Mouse (Mus musculus) forelimb bud, embryonic 11.5 days (tissue): ENCODE data around the gene Fbxw9.

Experiments
- DNase-seq: peaks from one replicate; pipeline ENCODE4 v3.0.0-alpha.2; 2012; ENCODE audit warnings: low read depth, low spot score

Fbxw9 gene

DNA sequence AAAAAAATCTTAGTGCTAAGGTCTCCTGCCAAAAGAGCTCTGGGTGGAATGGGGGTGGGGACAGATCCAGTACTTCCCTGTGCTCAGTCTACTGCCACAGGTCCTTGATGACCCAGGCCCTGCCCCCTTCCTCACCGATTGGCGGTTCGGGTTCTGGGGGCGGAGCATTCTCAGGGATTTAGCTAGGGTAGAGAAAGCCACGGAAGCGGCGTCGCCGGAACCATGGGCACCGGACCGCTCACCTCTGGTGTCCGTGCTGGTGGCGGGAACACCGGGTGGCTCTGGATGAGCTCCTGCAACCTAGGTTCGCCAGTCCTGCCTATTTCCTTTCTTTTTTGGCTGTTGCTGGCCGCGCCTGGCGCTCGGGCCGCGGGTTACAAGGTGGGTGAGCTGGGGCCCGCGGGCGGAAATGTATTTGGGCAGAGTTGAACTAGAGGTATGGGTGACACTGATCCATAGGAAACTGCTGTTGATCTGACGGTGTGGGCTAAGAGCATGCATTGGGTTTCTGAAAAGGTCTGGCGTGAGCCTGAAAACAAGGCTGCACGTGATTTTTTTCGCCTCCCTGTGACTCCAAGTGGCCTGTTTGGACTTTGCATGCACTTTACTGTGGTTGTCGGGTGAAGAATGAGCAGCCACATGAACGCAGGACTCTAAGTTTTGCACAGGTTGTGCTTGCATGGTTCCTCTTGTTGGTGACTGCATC lies 23.4 kb downstream of the Fbxw9 start, which contains the start of gene Man2b1:
Gene Man2b1 (plus strand): TSS at position 163 of the 706 bp plus-strand sequence.
- peak; percentile 63 for DNase-seq

DNA sequence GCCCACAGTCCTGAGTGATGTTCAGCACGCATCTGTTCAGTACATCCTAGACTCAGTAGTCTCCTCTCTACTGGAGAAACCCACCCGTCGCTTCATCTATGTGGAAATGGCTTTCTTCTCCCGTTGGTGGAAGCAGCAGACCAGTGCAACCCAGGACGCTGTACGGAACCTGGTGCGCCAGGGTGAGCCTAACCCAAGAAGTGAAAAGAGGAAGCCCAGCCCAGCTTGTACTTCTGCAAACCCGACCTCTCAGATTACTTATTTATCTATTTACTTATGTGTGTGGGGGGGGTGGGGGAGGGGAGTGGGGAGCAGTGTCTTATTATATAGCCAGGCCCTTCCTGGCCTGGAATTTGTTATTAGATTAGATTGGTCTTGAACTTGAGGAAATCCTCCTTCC lies 24.8 kb downstream of the Fbxw9 start:
- no peak for DNase-seq

DNA sequence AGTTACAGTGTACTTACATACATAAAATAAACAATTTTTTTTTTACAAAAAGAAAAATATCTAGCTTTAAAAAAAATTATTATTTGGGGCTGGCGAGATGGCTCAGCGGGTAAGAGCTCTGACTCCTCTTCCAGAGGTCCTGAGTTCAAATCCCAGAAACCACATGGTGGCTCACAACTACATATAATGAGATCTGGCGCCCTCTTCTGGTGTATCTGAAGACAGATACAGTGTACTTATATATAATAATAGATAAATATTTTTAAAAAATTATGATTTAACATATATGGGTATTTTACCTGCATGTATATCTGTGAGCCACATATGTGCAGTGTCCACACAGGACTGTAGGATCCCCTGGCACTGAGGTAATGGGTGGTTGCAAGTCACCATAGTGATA lies 26.4 kb downstream of the Fbxw9 start:
- DNase-seq = no peak

DNA sequence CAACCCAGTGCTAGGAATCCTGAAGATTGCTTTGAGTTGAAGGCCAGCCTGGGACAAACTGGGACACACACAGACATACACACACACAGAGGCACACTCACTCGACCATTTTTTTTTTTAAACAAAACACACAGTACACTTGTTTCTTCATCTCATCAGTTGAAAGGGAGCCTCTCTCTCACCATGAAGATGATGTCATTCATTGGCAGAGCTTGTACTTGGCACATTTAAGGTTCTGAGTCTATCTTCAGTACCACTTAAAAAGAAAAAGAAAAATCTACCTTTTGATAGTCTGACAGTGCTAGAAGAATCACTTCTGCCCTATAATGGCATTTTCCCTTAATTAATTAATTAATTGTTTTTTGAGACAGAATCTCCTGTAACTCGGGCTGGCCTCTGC lies 28.9 kb downstream of the Fbxw9 start:
- DNase-seq = no peak

DNA sequence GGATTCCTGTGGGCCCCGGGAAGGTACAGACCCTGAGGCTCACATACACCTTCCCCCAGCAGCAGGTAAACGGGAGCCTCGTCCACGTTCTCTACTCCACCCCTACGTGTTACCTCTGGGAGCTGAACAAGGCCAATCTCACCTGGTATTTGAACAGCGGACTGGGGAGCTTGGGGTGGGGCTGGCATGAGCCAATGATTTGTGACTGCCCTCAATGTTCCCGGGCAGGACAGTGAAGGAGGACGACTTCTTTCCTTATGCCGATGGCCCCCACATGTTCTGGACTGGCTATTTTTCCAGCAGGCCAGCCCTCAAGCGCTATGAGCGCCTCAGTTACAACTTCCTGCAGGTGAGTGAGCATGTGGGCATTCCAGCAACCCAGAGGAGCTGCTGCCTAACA lies 31.0 kb downstream of the Fbxw9 start:
- no peak for DNase-seq

DNA sequence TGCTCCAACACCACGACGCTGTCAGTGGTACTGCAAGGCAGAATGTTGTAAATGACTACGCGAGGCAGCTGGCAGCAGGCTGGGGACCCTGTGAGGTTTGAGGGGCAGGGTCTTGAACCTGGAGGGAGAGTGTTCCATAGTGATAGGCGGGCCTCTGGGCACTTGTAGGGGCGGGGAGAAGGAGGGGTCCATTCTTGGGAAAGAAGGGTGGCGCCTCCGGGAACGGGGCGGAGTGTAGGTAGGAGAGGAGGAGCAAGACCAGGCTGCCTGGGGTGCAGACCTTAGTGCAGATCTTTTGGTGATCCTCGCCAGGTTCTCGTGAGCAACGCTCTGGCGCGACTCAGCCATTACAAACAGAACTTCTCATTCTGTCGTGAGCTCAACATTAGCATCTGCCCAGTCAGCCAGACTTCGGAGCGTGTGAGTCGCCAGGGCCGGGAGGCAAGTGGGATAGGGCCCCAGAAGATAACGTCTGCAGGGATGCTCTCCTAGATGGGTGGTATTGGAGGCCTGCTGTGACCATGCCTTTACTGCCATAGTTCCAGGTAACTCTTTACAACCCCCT lies 31.8 kb downstream of the Fbxw9 start:
- DNase-seq = no peak

DNA sequence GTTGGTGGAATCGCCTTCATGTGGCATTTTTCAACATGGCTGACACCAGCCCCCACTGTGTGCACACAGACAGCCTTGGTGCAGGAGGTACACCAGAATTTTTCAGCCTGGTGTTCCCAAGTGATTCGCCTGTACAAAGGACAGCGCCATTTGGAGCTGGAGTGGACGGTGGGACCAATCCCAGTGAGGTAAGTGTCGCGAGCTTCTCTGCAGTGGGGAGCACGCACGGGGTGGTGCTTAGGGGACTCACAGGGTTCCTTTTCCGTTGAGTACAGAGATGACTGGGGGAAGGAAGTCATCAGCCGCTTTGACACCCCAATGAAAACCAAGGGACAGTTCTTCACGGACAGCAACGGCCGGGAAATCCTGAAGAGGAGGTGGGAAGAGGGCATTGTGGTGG lies 35.2 kb downstream of the Fbxw9 start:
- DNase-seq = no peak

DNA sequence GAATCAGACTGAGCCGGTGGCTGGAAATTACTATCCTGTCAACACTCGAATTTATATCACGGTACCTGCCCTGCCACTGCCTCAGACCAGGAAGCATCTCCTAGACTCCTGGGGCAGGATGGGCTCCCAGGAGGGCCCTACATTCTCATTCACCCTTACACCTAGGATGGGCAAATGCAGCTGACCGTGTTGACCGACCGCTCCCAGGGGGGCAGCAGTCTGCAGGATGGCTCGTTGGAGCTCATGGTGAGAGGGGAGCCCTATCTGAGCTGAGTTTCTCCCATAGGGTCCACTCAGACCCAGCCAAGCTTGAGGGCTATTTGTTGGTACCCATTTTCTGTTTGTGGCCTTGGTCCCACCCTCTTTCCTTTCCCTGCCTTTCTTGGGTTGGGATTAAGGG lies 35.7 kb downstream of the Fbxw9 start:
- no peak for DNase-seq

DNA sequence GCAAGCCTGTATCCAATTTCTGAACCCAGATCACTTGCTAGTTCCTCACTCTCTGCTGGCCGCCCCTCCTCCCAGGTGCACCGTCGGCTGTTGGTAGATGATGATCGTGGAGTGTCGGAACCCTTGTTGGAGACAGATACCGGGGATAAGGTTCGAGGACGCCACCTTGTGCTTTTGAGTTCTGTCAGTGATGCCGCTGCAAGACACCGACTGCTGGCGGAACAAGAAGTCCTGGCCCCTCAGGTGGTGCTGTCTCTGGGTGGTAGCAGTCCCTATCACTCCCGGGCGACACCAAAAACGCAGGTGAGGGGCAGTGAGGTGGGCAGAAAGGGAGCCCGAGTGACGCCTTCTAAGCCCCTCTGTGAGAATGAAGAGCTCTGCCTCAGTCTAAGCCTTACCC lies 36.3 kb downstream of the Fbxw9 start:
- no peak for DNase-seq

DNA sequence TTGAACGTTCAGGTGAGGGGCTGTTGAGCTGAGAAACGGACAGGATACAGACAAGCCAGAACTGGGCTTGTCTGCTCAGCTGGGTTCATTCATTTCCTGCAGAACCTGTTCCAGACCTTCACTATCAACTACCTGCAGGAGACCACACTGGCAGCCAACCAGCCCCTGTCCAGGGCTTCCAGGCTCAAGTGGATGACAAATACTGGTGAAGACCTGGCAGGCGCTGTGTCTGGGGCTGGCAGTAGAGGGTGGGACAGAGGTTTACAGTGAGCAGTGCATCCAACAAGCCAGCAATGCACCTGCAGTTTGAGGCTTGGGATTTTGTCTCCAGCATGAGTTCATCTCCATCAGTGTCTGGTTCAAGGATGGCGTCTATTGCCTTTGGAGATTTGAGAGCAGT lies 37.0 kb downstream of the Fbxw9 start:
- no peak for DNase-seq

DNA sequence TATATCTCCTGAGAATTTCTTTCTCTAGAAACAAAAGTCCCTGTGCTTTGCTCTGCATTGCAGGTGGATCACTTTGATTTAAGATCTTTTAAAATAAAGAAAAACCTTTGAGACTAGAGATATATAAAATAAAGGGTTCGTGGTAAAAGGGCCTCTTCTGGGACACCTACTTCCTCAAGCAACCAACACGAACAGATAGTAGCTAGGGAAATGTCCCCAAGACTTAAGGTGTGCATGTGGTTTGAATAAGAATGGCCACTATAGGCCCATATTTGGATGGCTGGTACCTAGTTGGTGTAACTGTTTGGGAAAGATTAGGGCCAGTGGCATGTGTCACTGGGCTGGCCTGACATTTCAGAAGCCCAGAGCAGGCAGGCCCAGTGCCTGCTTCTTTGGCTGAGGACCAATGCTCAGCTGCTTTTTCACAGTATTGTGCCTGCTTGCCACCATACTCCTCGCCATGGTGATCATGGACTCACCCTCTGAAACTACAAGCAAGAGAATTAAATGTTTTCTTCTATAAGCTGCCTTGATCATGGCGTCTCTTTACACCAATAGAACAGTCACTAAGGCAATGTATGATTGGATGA lies 40.3 kb downstream of the Fbxw9 start:
- DNase-seq = no peak

DNA sequence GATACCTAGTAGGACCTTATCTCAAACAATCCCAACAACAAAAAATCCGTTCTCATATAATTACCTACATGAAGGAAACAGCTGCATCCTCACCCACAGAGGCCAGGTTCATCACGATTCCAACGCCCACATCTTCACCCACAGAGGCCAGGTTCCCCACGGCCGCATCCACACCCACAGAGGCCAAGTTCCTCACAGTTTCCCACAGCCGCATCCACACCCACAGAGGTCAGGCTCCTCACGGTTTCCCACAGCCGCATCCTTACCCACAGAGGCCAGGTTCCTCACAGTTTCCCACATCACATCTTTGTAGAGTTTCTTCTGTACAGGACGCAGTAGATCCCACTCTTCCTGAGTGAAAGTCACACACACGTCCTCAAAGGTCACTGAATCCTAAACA lies 53.4 kb downstream of the Fbxw9 start:
- DNase-seq = no peak

DNA sequence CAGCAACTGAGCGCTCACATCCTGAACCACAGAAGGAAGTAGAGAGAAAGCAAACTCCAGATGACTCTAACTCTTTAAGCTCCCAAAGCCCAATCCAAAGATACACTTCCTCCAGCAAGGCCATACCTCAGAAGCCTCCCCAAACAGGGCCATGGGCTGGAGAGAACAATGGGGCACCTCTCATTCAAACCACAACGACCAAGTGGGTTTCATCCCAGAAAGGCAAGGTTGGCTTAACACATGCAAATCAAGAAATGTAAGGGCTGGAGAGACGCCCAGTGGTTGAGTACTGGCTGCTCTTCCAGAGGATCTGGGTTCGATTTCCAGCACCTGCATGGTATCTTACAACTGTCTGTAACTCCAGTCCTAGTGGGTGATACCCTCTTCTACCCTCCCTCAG lies 55.6 kb downstream of the Fbxw9 start:
- no peak for DNase-seq
